Mouse (Mus musculus) c-Kit-positive CD71-positive TER-119-positive erythroid progenitor cells, embryonic 14.5 days (primary cell): ENCODE measurements around the gene Ccdc32.
"Not testable (repeated sequence)": the region's sequence is repeated elsewhere in the genome, so short reads cannot be mapped to it uniquely, and the experiment has no call there.

ENCODE experiments used
- DNase-seq: peaks from one replicate; pipeline ENCODE4 v3.0.0-alpha.2; 2013; ENCODE audit warnings: low spot score

The Ccdc32 gene

DNA sequence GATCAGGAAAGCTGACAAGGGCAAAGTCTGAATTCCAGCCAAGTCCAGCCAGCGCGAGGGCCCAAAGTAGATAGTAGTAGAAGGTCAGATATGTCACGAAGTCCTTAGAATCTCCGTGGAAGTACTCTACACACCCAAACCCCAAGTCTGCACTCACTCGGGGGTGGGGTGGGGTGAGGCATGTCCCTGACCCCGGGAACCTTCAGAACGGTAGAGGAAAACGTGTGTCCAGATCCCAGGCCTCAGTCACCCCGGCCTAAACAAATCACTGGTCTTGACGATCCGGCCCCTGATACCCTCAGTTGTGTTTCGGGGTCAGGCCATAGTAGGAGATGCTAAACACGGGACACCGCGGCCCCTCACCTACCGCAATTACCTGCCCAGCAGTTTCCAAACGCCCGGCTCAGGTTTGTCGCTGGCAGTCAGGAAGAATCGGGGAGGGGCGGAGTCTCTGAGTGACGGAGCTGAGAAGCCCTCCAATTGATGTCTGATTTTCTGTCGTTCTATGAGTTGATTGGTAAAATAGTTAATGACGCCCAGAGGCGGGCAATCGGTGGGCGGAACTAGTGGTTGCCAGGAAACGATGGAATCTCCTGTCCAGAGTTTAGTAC, at the start of gene Ccdc32:
Ccdc32 (minus strand) TSS at position 453 of the 611 bp plus-strand sequence.
- DNase-seq = peak; percentile 94

DNA sequence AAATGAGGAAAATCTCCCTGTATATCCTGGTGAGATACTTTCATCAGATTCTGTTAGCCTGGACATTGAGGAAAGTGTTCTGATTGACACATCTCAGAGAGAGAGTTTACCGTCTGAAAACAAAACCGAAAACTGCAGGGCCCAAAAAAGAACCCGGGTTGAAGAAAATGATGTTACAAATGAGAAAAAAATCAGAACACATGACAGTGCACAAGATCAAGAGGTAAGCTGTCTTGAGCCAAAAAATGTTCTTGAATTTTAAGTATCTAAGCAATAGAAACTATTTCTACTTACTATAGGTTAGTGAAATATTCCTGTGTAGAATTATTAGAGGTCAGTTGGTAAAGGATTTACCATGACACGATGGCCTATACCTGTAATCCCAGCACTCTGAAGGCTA, 43.2 kb upstream of the Ccdc32 start:
- DNase-seq = no peak

DNA sequence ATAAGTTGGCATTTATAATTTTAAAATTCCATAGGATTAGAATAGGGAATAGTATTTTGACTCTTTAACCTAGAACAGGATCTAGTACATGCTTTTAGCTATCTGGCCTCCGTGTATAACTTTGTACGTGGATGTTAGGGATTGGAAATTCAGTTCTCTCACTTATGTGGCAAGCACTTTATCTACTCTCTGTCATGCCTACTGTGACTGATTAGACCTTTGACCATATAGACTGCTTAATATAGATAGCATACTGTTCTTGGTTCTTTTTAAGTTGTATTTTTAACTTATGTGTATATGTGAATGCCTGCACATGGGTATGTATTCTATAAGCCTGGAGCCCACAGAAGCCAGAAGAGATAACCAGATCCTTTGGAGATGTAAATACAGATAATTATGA, 30.9 kb upstream of the Ccdc32 start:
- DNase-seq = peak; percentile 24

DNA sequence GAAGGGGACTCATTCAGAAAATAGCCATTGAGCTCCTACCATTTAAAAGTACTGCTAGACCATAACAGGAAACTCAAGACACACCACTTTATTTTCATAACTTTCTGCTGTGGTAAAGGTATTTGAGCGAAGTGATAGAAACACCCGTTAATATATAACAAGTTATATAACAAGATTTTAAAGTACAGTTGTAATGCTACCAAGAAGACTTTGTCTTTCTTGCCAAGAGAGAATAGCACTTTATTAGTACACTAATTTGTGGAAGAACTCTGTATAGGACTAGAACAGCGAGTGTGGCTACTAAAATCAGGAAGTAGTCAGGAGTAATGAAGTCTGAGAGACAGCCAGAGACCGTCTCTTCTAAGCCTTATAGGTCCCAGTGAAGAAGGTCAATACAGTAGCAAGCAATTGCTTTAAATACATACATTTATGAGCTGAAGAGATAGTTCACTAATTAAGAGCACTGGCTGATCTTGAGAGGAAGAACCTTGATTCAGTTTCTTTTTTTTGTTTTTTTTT, 21.0 kb upstream of the Ccdc32 start:
- DNase-seq = no peak

DNA sequence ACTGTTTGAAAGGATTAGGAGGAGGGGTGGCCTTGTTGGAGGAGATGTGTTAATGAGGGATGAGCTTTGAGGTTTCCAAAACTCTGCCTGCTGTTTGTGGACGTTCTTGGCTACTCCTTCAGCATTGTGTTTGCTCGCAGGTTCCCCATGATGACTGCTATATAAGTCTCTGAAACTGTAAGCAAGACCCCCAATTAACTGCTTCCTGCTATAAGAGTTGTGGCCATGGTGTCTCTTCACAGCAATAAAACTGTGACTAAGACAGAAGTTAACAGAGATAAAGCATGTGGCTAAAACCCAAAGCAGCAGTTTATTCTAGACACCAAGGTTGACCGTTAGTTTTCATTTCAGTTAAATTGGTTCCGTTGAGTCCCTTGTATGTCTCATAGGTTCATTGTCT, 18.7 kb upstream of the Ccdc32 start:
- DNase-seq = no peak

DNA sequence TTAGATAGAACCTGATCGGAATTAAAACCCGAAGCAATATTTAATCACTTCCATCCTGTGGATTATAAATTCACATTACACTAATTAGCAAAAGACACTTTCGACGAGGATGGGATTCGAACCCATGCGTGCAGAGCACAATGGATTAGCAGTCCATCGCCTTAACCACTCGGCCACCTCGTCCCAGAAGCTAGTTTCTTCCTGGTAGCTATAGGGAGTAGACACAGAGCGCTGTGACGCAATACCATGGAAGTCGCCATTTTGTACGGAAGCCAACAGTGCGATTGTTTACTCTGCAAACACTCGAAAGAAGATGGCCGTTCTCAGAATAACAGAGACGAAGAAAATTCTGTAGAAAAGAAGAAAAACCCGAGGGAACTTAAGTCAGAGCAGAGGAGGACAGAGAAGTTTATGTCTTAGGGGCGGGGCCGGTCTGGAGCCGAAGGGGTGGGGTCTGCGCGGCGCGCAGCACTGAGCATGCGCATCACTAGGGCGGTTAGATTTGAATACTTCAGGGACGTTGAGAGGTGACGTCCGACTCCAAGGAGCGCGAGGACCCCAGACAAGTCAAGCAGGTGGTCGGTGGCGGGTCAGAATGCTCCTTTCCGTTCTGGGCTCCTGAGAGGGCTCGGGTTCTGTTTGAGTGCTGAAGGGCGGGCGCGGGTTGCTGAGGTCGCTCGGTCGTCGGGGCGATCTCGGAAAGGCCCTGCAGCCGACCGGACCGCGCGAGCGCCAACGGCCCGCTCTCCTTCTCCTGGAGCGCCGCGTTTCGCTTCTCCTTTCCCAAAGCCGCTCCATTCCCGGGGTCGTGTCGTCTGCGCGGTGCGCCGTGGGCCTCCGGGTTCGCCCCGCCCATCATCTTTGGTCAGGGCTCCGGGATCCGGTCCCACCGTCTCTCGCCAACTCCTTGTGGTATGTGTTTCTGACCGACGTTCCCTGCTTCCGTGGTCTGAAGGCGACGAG, 17.7 kb upstream of the Ccdc32 start, which contains the start of gene Knl1:
Knl1 (plus strand) TSS at position 471 of the 963 bp plus-strand sequence.
- DNase-seq = peak; percentile 99

DNA sequence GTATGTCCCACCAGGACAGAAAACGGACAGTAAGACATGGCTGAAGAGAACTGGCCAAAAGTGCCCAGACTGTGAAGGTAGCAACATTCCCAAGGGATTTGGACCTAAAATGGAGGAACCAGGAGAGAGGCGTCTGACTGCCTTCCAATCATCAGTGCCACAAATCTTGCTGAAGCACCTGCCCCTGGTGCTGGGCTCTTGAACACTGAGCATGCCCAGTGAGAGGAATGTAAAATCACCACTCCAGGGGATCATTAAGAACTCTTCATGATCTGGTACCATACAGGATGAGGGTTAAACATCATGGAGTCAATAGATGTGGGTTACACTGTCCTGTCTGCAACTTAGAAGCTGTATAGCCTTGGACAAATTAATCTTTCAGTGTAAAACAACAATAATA, 16.0 kb upstream of the Ccdc32 start:
- DNase-seq = no peak

DNA sequence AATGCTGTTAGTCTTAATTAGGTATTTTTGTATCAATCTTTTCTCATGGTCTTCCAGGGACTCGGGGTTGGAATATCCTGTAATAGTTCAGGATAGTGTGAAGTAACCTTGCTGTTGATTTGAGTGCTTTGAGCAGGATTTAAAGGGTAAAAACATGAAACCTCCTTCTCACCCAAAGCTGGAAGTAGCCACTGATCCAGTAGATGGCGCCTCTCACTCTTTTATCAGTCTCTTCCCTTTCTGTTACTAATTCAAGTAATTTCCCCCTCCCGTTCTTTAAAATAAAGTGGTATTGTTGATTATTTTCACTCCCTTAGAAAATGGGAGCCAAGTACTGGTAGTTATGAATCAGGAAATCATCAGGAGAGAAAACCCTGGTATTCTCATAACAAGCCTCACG, 11.7 kb upstream of the Ccdc32 start:
- no peak for DNase-seq

DNA sequence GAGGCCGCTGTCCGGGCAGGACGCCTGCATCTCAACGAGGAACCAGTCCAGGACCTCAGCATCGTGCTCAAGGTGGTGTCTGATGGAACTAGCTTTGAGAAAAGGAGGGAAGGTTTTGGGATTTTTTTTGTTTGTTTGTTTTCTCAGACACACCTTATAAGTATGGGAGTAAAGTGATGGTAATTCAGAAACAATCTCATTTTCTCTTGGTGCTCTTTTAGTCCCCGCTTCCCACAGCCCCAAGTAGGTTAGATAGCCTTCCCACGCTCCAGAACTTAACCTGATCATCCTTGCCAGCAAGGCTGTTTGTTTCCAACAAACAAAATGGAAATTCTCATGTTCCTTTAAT, 6.2 kb upstream of the Ccdc32 start:
- DNase-seq = no peak

DNA sequence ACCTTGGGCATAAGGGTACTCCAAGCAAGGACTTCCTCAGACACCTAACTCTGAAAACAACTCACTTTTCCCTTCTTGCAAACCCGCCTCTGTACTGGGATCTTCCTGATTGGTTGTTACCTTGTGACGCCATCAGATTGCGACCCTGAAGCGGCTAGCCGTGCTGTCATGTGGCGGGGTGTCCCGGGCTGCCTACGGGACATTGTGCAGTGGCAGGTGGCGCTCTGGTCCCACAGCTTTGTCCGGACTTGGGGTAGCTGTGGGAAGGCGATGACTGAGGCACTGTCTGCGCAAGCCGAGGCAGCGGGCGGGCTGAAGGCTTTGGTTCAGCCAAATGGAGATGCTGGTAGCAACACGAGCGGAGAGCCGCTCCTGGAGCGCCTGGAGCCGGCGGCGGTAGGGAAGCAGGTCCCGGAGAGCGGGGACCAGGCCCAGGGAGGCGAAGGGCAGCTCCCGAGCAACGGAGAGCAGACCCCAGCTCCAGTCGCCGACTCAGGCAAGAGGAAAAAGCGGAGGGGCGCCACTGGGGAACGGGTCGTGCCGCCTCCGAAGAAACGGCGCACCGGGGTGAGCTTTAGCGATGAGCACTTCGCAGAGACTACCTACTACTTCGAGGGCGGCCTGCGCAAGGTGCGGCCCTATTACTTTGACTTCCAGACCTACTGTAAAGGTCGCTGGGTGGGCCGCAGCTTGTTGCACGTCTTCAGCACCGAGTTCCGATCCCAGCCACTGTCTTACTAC, 5.6 kb upstream of the Ccdc32 start, which contains the start of gene Rpusd2:
Rpusd2 (plus strand) TSS at position 135 of the 741 bp plus-strand sequence.
- DNase-seq = peak; percentile 97

DNA sequence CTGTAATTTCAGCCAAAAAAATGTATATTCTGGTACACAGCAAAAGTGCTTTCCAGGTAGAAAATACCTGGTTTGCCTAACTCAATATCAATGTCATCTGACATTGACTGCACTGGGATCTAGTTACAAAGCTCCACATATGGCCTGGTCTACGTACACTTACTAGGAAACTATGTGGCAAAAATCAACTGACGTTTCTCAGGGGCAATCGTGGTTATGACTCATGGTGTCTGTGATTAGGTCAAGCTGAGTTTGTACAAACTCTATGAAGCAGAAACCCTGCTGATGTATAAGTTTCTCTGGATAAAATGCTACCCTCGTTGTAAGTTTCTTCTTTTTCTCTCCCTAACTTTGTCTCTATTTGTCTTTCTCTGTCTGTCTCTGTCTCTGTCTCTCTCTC, 3.0 kb upstream of the Ccdc32 start:
- no peak for DNase-seq

DNA sequence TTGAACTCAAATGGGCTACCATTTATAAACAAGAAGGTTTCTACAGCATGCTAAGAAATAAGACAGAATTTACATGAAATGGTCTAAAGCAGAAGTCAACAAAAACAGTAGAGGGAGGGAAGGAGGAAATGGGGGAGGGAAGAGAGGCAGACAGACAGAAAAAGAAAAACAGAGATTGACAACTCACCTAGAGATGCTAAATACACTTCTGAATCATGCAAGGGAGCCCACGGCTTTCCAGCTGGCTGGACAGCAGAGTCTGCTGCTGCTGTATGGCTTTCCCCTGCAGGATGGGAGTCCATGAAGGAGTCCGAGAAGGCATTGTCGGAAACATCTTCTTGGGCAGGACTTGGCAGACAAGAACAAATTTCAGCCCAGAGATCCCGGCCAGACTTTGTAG, 2.2 kb downstream of the Ccdc32 start:
- no peak for DNase-seq

DNA sequence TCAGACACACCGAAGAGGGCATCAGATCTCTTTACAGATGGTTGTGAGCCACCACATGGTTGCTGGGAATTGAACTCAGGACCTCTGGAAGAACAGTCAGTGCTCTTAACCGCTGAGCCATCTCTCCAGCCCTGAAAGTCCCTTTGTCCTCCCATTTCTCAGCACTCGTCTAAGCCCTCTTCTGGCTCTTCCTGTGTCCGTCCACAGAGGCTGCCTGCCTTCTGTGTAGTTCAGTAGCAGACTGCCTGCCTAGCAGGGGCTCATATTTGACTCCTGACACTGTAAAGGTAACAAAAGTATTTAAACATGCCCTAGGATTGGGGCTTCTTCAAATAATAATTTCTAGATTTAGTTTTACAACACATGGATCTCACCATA, 4.0 kb downstream of the Ccdc32 start:
- DNase-seq = no peak

DNA sequence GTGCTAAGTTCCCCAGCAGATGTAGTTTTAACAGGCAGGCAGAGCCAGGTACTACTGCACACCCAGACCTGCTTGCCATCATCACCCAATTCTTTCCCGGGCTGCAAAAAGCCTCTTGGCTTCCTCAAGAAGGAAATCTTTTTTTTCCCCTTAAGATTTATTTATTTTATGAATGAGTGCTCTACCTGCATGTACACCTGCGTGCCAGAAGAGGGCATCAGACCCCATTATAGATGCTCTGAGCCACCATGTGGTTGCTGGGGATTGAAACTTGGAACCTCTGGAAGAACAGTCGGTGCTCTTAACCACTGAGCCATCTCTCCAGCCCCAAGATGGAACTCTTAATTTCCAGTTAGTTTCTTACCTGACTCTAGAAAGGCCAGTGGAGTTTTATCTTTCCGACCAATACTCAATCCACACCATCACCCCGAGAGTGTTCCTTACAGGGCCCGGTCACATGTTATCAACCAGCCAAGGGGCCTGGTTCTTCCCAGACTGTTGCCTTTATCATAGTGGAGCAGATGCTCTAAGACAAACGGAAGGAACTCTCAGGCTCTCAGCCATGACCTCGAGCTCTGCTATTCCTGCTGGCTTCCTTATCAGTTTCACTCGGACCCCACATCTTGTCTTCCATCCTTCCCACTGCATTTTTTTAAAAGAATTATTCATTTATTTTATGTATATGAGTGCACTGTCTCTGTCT, 4.5 kb downstream of the Ccdc32 start:
- DNase-seq = peak; percentile 84

DNA sequence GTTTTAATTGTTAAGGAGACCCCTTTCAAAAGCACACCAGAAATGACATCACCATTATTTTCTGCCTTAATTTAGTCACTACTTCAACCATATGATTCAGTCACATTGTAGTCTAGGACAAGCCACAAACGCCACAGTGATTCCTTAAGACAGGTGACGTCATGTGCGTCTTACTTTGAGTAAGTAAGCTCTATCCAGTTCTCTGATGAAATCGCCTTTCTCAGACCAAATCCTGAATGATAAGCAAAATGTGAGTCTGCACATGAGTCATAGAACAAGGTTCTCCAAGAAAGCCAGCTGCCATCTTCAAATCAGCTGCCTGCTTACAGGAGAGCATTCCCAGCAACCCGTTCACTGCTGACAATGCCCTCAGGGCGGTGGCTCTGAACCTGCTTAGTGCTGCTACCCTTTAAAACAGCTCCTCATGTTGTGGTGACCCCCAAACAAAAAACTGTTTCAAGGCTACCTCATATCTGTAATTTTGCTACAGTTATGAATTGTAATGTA, 6.0 kb downstream of the Ccdc32 start:
- DNase-seq = no peak

DNA sequence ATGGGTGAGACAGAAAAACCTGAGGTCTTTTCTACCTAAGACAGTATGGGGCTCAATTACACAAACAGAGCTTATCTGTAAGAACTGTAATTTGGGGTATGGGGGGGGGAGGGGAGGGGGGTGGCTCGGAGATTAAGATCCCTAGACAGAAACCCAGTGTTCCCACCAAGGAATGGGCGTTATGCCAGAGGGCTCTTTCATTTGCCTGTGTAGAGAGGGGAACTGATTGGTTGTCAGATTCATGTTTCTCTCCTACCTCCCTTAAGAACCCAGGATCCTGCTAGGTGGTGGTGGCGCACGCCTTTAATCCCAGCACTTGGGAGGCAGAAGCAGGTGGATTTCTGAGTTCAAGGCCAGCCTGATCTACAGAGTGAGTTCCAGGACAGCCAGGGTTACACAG, 9.7 kb downstream of the Ccdc32 start:
- DNase-seq = no peak

DNA sequence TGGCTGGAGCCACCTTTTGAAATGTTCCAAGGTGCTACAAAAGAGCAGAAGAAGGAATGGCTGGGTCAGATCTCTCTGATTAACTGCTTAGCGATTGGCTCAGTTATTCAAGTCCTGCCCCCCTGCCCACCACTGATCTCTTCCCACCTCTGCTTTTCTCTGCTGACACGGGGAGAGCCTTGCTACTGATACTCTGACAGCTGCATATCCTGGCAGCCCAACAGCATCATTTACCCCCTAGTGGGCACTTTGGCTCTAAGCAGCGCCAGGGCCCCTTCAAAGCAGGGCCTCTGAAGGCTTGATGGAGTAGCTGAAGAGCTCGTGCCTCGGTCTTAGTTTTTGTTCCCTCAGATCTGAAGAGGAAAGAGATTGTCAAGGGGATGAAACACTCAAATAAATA, 10.1 kb downstream of the Ccdc32 start:
- DNase-seq = no peak

DNA sequence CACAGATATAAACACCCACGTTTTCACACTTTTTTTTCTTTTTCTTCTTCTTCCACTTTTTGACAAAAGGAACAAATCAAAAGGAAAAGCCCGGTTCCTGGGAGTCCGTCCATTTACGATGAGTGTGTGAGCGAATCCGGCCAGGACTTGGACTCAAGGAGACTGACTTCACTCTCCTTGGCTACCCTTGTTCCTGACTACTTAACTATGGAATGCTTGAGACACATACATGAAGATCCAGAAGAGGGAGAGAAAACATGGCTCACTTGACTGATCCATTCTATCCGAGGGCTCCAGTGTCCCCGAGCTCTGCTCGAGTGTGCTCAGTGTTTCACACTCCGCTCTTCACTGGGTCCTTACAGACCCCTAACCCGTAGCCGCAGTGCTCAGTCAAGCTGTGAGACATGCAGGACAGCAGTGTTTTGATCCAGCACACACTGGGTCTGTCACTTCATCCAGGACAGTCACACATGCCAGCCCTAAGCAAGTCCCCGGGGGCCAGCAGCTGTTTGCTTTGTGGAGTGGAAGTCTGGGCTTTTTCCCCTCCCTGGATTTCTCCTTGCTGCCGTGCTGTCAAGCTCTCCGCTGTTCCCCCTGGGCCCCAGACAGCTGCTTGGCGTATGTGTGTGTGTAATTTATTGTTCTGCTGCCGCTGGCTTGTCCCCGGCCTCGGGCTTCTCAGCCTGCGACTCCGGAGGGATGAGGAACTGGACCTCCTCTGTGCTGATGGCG, 10.6 kb downstream of the Ccdc32 start:
- no peak for DNase-seq

DNA sequence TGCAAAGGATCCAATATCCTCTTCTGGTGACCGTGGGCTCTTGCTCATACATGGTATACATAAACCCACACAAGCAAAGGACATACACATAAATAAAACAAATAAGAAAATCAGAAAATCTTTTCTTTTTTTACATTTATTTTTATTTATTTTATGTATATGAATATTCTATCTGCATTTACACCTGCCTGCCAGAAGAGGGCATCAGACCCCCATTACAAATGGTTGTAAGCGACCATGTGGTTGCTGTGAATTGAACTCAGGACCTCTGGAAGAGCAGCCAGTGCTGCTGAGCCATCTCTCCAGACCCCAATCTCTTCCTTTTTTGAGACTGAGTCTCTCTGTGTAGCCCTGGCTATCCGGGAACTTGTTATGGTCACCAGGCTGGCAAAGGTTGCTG, 11.5 kb downstream of the Ccdc32 start:
- DNase-seq = no peak

DNA sequence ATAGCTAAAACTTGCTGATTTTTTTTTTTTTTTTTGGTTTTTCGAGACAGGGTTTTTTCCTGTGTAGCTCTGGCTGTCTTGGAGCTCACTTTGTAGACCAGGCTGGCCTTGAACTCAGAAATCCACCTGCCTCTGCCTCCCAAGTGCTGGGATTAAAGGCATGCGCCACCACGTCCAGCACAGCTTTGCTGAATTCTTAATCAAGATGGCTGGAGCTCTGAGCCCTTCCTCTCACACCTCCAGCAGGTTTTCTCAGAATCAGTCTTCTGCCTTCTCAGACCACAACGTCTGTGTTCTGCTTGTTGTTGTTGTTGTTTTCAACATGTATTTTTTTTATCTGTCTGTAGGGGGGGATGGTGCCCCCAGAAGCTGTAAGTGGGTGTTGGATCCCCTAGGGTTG, 12.9 kb downstream of the Ccdc32 start:
- DNase-seq = not testable (repeated sequence)

DNA sequence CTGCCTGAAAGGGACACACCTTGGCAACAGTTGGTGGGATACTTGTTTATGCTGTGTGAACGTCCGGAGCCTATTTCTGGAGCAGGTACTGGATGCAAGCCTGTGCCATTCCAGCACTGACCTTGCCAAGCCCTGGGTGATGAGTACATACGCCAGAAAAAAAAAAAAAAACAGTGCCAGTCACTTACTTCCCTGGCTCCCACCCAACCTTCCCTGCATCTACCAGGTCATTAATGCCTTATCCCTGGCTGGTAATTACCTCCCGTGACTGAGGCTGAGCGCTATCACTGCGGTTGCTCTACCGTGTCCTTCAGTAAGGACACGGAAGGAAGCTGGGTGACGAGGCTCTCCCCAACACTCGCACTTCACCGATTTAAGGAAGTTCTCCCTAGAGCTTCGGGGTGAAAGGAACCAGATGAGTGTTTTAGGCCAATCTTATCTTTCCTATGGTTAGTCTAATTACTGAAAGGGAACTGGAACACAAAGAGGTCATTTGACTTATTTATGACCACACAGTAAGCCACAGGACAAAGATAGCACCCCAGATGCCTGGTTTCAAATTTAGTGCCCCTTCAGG, 13.5 kb downstream of the Ccdc32 start:
- no peak for DNase-seq
